Mouse (Mus musculus): ENCODE data around the gene Zbtb5. TPM values are rescaled to one million over a fixed set of nuclear protein-coding genes. Genes with fewer than 3 reads are reported as not detected.
A peak's percentile ranks its signal among the peaks of the same experiment; 100 is the strongest.

Zbtb5 gene
- polyA plus RNA-seq, 1 experiment from 2014 or later: 38.7 TPM

DNA sequence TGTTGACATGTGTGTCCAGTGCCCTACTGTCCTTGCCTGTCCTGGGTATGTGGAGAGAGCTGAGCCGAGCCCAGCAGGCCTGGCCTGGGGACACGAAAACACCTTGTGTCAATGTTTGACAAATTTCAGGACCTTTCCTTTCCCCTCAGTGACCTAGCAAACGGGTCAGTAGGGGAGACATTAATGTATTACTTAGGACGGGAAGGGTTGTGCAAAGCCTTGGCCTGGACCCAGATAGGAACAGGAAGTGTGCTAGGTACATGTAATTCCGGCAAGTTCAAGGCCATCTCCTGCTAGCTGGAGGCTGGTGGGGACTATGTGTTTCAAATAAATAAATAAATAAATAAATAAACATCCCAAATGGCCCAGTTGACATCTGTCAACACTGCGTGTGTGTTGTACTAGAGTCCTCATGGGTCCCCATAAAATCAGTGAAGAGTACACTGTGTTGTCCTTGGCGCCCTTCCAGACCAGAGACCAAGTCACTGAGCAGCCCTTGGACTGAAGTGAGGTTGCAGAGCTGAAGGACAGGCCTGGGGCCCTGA, 32.3 kb downstream of the Zbtb5 start:
- H3K4me1 ChIP-seq: peaks cover 23% of the 10 kb centered on the region
- H3K27ac ChIP-seq: no peak overlapping the region
- 69% methylated on average over 7 of the region's 7 CpGs for WGBS
- H3K4me3 ChIP-seq: no peak overlapping the region
- H3K9ac ChIP-seq: no peak overlapping the region
- no peaks in the 10 kb centered on the region for H3K36me3 ChIP-seq
- no peak overlapping the region for H3K4me2 ChIP-seq (replicated peaks)
- H3K27me3 ChIP-seq: no peaks in the 10 kb centered on the region
- no peak for ATAC-seq (ENCODE audit: insufficient number of reproducible peaks, insufficient read depth, low FRiP score, low TSS enrichment)
- no peaks in the 10 kb centered on the region for H3K9me3 ChIP-seq

DNA sequence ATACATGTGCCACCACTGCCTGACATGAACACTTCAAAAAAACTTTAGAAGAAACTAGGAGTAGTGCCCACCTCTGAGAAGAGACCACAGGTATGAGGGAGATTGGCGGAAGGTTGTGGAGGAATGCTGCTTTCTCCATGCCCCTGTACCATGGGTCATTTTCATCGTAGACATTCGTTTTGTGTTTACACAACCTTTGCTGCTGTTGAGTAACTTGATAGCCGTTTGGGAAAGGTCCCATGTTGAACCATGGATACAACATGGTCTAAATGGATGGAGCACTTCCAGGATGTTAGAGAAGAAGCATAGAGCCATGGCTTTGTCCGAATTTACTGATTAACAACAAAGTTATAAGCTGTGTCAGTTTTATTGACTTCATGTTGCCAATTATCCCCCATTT, 34.0 kb downstream of the Zbtb5 start:
- Histone ChIP-seq H3K27me3 (no peaks in the 10 kb centered on the region), H3K4me3 (no peak overlapping the region), H3K4me2 (replicated peaks) (no peak overlapping the region), H3K27ac (no peak overlapping the region), H3K9me3 (no peaks in the 10 kb centered on the region), H3K4me1 (peaks cover 15% of the 10 kb centered on the region), H3K36me3 (no peaks in the 10 kb centered on the region), H3K9ac (no peak overlapping the region)
- ATAC-seq (ENCODE audit: insufficient number of reproducible peaks, insufficient read depth, low FRiP score, low TSS enrichment): no peak
- WGBS: 67% methylated on average over 5 of the region's 5 CpGs

DNA sequence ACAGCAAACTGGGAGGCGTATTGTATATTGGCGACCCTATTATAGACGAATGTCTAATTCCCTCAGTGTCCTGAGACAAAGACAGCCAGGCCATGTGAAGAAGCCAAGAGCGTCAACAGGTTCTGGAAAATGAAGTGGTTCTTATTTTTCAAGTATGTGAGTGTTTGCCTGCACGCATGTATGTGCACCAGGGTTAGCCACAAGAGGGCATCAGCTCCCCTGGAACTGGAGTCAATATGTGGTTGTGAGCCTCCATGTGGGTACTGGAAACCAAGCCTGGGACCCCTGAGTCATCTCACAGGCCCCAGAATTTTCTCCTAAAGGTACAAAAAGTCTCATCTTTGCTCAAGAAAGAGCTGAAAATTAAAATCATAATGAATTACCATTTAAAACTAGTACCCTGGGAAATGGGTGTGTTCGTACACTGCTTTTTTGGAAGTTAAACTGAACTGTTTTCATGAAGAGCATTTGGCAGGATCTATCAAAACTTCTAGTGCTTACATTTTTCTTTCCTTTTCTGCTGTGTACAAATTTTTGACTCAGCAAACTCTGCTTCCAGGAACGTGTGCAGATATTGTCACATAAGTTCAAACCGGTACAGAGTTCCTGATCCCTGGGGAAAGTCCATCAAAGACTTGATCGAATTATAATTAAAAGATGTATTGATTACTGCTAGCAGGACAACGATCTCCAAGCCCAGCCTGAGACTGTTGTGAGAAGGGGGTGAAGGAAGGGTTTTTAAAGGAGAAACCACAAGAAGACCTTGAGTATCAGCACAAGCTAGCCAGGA, 35.1 kb downstream of the Zbtb5 start:
- H3K4me2 ChIP-seq (replicated peaks): no peak overlapping the region
- 85% methylated on average over 10 of the region's 10 CpGs for WGBS
- no peaks in the 10 kb centered on the region for H3K36me3 ChIP-seq
- peaks cover 7% of the 10 kb centered on the region; the same call in 1 of the 2 replicates for H3K4me1 ChIP-seq
- no peak for ATAC-seq (ENCODE audit: insufficient number of reproducible peaks, insufficient read depth, low FRiP score, low TSS enrichment)
- no peak overlapping the region for H3K9ac ChIP-seq
- H3K4me3 ChIP-seq: no peak overlapping the region
- H3K9me3 ChIP-seq: no peaks in the 10 kb centered on the region
- H3K27ac ChIP-seq: no peak overlapping the region
- no peaks in the 10 kb centered on the region for H3K27me3 ChIP-seq

DNA sequence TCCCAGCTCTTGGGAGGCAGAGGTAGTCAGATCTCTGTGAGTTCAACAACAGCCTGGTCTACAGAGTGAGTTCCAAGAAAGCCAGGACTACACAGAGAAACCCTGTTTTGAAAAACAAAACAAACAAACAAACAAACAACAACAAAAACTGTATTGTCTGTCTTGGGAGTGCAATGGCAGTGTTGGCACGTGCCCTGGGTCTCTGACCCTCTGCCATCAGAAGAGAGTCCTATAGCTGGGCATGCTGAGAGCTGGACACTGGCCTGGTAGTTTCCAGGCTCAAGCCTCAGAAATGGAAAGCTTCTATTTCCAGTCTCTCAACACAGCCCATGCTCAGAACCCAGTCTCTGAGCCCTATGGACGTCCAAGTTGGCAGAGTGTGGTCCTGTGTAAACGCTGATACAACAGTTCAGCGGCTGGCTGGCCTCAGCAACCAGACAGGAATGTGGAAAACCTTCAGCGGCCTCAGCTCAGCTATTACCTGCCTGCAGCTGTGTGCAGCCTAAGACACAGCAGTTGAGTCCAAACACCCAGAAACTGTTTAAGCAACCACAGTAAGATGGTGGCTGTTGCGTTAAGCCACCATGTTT, 36.1 kb downstream of the Zbtb5 start:
- no peak overlapping the region for H3K27ac ChIP-seq
- ATAC-seq (ENCODE audit: insufficient number of reproducible peaks, insufficient read depth, low FRiP score, low TSS enrichment): no peak
- WGBS: 74% methylated on average over 6 of the region's 6 CpGs
- no peaks in the 10 kb centered on the region for H3K9me3 ChIP-seq
- H3K27me3 ChIP-seq: no peaks in the 10 kb centered on the region
- no peak overlapping the region for H3K4me3 ChIP-seq
- H3K9ac ChIP-seq: no peak overlapping the region
- H3K4me1 ChIP-seq: peaks cover 3% of the 10 kb centered on the region; the same call in 1 of the 2 replicates
- H3K36me3 ChIP-seq: no peaks in the 10 kb centered on the region
- no peak overlapping the region for H3K4me2 ChIP-seq (replicated peaks)

DNA sequence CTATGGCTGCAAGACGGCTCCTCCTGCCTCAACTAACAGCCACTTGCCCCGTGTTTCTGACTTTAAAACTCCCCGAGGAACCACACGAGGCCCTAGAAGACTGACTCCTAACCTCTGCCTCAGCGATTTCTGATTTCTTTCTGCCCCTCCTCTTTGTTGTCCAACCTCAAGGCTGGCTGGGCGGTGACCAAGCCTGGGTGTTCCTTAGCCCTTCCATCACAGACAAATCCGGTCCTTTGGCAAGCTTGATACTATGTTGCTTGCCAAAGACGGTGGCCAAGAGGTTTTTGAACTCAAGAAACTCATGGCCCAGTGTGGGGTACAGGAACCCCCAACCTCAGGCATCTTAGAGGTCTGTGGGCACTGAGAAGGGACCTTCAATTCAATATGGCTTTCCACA, 37.9 kb downstream of the Zbtb5 start:
- H3K9me3 ChIP-seq: no peaks in the 10 kb centered on the region
- H3K36me3 ChIP-seq: no peaks in the 10 kb centered on the region
- no peak for ATAC-seq (ENCODE audit: insufficient number of reproducible peaks, insufficient read depth, low FRiP score, low TSS enrichment)
- no peak overlapping the region for H3K4me3 ChIP-seq
- WGBS: 77% methylated on average over 8 of the region's 8 CpGs
- H3K27ac ChIP-seq: no peak overlapping the region
- H3K4me2 ChIP-seq (replicated peaks): no peak overlapping the region
- H3K27me3 ChIP-seq: no peaks in the 10 kb centered on the region
- no peak overlapping the region for H3K9ac ChIP-seq
- no peaks in the 10 kb centered on the region for H3K4me1 ChIP-seq

DNA sequence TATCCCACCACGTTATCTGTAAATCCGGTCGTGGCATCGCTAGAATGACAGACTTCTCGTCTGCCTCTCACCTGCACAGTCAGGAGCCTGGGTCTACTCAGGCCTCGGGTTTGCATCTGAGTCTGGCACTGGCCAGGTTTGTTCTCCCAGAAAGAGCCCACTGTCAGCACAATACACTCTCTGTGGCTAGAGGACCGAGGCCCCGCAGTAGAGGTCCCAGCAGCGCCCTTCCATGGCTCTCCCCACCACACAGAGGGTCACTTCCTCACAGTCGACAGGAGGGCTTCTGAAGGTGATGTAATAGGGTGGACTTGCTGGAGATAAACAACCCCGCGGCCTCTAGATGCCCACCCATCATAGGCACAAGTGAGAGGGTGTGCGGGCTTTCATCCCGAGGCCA, 38.3 kb downstream of the Zbtb5 start:
- no peaks in the 10 kb centered on the region for H3K9me3 ChIP-seq
- 54% methylated on average over 14 of the region's 14 CpGs for WGBS
- no peaks in the 10 kb centered on the region for H3K4me1 ChIP-seq
- H3K4me2 ChIP-seq (replicated peaks): peak overlapping the region; percentile 27
- no peak for ATAC-seq (ENCODE audit: insufficient number of reproducible peaks, insufficient read depth, low FRiP score, low TSS enrichment)
- H3K27ac ChIP-seq: no peak overlapping the region
- no peaks in the 10 kb centered on the region for H3K36me3 ChIP-seq
- H3K27me3 ChIP-seq: no peaks in the 10 kb centered on the region
- H3K9ac ChIP-seq: no peak overlapping the region
- 0 out of 2 replicates have a peak overlapping the region, but pooled peaks have one; percentile 4 for H3K4me3 ChIP-seq

DNA sequence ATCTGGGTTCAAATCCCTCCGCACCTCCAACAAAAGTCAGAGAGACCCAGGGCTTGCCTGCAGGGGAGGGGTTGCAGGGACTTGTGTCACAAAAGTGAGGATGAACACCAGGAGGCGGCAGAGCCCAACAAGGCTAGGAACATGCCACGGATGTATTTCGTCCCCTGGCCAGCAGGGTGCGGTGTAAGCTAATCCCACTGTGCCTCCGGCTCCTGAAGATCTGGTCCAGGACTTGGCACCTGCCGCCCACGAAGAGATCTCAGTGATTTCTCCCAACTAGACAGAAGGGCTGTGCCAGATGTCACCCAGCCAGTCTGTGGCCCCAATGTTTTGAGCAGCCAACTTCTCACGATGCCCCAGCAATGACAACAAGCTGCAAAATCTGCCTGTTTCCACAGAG, 38.8 kb downstream of the Zbtb5 start:
- Histone ChIP-seq H3K27ac (no peak overlapping the region), H3K36me3 (no peaks in the 10 kb centered on the region), H3K4me2 (replicated peaks) (peak overlapping the region; percentile 27), H3K4me1 (no peaks in the 10 kb centered on the region), H3K9me3 (no peaks in the 10 kb centered on the region), H3K9ac (no peak overlapping the region), H3K27me3 (no peaks in the 10 kb centered on the region), H3K4me3 (0 out of 2 replicates have a peak overlapping the region, but pooled peaks have one; percentile 4)
- no peak for ATAC-seq (ENCODE audit: insufficient number of reproducible peaks, insufficient read depth, low FRiP score, low TSS enrichment)
- WGBS: 16% methylated on average over 9 of the region's 9 CpGs

DNA sequence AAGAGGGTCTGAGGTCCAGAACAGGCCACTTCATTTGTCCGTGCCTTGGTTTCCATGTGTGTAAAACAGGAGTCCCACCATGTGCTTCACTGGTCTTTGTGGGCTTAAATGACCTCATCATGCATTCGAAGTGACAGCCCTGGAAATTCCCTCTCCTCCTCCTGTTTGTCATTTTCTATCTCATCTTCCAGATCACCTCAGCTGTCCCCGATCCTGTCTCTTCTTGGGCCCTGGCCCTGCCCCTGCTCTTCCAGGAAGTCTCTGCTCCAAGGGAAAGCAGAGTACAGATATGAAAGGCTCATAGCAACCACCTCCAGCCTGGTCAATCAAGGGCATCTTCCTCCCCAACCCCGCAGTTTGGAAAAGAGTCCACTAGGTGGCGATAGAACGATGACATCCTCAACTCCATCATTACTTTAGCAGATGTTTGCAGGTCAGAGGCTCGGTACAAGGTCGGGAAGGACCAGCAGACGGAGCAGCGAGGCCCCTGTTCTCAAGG, 41.6 kb downstream of the Zbtb5 start:
- H3K27me3 ChIP-seq: no peaks in the 10 kb centered on the region
- H3K4me2 ChIP-seq (replicated peaks): no peak overlapping the region
- no peak for ATAC-seq (ENCODE audit: insufficient number of reproducible peaks, insufficient read depth, low FRiP score, low TSS enrichment)
- H3K27ac ChIP-seq: no peak overlapping the region
- no peaks in the 10 kb centered on the region for H3K4me1 ChIP-seq
- H3K36me3 ChIP-seq: no peaks in the 10 kb centered on the region
- H3K9ac ChIP-seq: no peak overlapping the region
- 17% methylated on average over 10 of the region's 10 CpGs for WGBS
- H3K9me3 ChIP-seq: no peaks in the 10 kb centered on the region
- H3K4me3 ChIP-seq: no peak overlapping the region

DNA sequence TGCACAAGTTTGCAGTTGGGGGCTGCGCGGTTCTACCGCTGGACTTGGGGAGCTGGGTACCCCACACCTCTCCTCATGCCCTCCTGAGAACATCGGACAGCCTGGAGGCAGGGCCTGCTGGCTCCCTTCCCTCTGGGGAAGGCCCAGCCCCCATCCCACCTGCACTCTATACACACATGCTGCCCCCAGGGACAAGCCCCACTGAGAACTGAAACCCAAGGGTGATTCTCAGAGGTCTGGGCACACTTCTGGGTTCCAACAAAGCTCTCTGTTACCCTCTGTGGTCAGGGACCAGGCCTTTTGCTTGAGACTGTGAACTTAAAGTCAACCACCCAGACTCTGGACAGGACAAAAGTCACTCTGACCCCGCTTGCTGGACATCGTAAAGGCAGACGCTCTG, 42.2 kb downstream of the Zbtb5 start:
- H3K4me3 ChIP-seq: no peak overlapping the region
- H3K9me3 ChIP-seq: no peaks in the 10 kb centered on the region
- H3K9ac ChIP-seq: no peak overlapping the region
- no peaks in the 10 kb centered on the region for H3K27me3 ChIP-seq
- H3K4me2 ChIP-seq (replicated peaks): no peak overlapping the region
- no peak for ATAC-seq (ENCODE audit: insufficient number of reproducible peaks, insufficient read depth, low FRiP score, low TSS enrichment)
- no peak overlapping the region for H3K27ac ChIP-seq
- H3K4me1 ChIP-seq: no peaks in the 10 kb centered on the region
- no peaks in the 10 kb centered on the region for H3K36me3 ChIP-seq
- 88% methylated on average over 7 of the region's 7 CpGs for WGBS

DNA sequence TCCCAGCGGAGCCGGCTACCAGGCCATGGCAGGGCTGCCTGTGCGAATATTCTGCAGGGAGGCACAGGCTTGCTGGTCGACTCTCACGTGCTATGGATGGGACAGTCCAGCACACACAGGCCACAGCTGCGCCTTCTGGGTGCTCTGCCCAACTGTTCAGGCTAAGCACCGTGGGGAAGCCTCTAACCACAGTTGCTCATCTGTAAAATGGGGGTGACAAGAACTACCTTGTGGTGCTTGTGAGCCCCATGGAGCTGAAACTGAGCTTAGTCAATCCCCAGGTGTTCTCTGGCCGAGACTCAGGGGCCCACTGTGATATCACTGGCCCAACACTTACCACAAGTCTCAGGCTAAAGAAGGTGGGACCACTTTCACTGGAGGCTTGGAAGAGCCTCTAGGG, 44.8 kb downstream of the Zbtb5 start:
- Histone ChIP-seq H3K4me1 (no peaks in the 10 kb centered on the region), H3K27ac (no peak overlapping the region), H3K9ac (no peak overlapping the region), H3K9me3 (no peaks in the 10 kb centered on the region), H3K36me3 (no peaks in the 10 kb centered on the region), H3K27me3 (no peaks in the 10 kb centered on the region), H3K4me3 (no peak overlapping the region), H3K4me2 (replicated peaks) (no peak overlapping the region)
- 85% methylated on average over 8 of the region's 8 CpGs for WGBS
- no peak for ATAC-seq (ENCODE audit: insufficient number of reproducible peaks, insufficient read depth, low FRiP score, low TSS enrichment)

DNA sequence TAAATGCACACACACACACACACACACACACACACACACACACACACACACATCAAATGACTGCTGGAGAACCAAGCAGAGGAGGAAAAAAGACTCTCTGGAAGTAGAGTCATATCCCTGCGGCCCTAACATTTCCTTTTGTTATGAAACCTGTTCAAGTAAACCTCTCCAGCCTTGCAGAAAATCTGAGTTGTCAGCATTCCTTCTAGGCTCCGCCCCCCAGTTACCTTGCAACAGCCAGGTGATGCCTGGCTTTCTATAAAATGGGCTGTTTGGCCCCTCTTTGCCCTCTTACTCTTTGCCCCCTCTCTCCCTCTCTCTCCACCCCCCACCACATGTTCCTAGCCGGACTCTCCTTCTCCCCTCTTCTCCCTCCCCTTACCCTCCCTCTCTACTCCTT, 46.5 kb downstream of the Zbtb5 start:
- WGBS: 85% methylated on average over 3 of the region's 3 CpGs
- no peak overlapping the region for H3K4me3 ChIP-seq

DNA sequence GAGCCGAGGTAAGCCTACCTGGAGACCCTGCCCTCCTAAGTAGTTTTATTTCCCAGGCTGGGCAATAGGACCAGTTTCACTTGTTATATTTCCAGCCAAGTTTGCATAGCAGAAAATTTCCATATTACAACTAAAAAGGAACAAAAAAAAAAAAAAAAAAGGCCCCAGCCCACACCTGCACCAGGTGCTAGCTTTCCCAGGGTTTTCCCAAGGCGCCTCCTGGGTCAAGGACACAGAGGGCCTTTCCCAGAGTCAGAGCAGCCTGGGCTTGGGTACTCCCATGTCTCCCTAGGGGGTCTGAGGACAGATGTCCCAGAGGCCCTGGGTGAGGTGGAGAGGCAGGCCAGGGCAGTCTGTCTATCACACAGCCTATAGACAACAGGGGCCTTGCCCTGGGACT, 47.0 kb downstream of the Zbtb5 start:
- no peaks in the 10 kb centered on the region for H3K9me3 ChIP-seq
- 85% methylated on average over 2 of the region's 2 CpGs for WGBS
- no peaks in the 10 kb centered on the region for H3K4me1 ChIP-seq
- H3K27me3 ChIP-seq: no peaks in the 10 kb centered on the region
- H3K36me3 ChIP-seq: no peaks in the 10 kb centered on the region
- no peak overlapping the region for H3K4me2 ChIP-seq (replicated peaks)
- H3K9ac ChIP-seq: no peak overlapping the region
- H3K27ac ChIP-seq: no peak overlapping the region
- ATAC-seq (ENCODE audit: insufficient number of reproducible peaks, insufficient read depth, low FRiP score, low TSS enrichment): no peak
- H3K4me3 ChIP-seq: no peak overlapping the region

More for the DNA sequence above, 46.5 kb downstream of the Zbtb5 start:
- no peaks in the 10 kb centered on the region for H3K36me3 ChIP-seq
- no peak overlapping the region for H3K4me2 ChIP-seq (replicated peaks)
- no peak for ATAC-seq (ENCODE audit: insufficient number of reproducible peaks, insufficient read depth, low FRiP score, low TSS enrichment)
- no peaks in the 10 kb centered on the region for H3K4me1 ChIP-seq
- no peaks in the 10 kb centered on the region for H3K9me3 ChIP-seq
- H3K27ac ChIP-seq: no peak overlapping the region
- H3K9ac ChIP-seq: no peak overlapping the region
- H3K27me3 ChIP-seq: no peaks in the 10 kb centered on the region
